In genomic region chr2:103796211-103796860, GRCm38 (mm10) we compare ENCODE assay signal across 7 mouse cellular contexts. TPM values are rescaled to one million over a fixed set of nuclear protein-coding genes. Genes with fewer than 3 reads are reported as not detected.
DNase-seq lines count a peak whose midpoint lies in the region; ATAC-seq lines count a peak whose summit lies in the region.

No protein-coding gene starts in this region.

- peaks cover 14% of the 10 kb centered on the region for H3K4me1 ChIP-seq in limb, embryonic 12.5 days (replicated peaks)
- peaks cover 29% of the 10 kb centered on the region for H3K4me1 ChIP-seq in midbrain, embryonic 12.5 days

- peak overlapping the region; percentile 94 for H3K4me3 ChIP-seq in limb, embryonic 12.5 days (replicated peaks)
- H3K4me3 ChIP-seq in midbrain, embryonic 12.5 days, result peak overlapping the region; percentile 92

- H3K27ac ChIP-seq in limb, embryonic 12.5 days, result peak overlapping the region; percentile 100
- peak overlapping the region; percentile 100 for H3K27ac ChIP-seq in midbrain, embryonic 12.5 days (replicated peaks)

- peak overlapping the region; percentile 64 for H3K4me2 ChIP-seq in limb, embryonic 12.5 days
- peak overlapping the region; percentile 63 for H3K4me2 ChIP-seq in midbrain, embryonic 12.5 days (replicated peaks)

- peaks cover 25% of the 10 kb centered on the region for H3K36me3 ChIP-seq in limb, embryonic 12.5 days
- peaks cover 19% of the 10 kb centered on the region for H3K36me3 ChIP-seq in midbrain, embryonic 12.5 days

- H3K9me3 ChIP-seq in limb, embryonic 12.5 days, result no peaks in the 10 kb centered on the region
- H3K9me3 ChIP-seq in midbrain, embryonic 12.5 days, result no peaks in the 10 kb centered on the region

- DNase-seq in adrenal gland, adult (ENCODE audit: inconsistent age in 2 of 2, low spot score in 1 of 2), result peak; percentile 81 to 92
- peak; percentile 62 for DNase-seq in embryo, embryonic 10.5 days (ENCODE audit: low spot score)
- peak; percentile 32 to 63 for DNase-seq in gastrocnemius, postnatal 4 days (ENCODE audit: low spot score in 2 of 2)
- peak; percentile 57 for DNase-seq in kidney, adult 11 months
- DNase-seq in spleen, adult 12 weeks (ENCODE audit: low spot score), result peak; percentile 68

- H3K9ac ChIP-seq in limb, embryonic 12.5 days (replicated peaks), result peak overlapping the region; percentile 95
- H3K9ac ChIP-seq in midbrain, embryonic 12.5 days (replicated peaks), result peak overlapping the region; percentile 98

- under 1% methylated on average over 42 of the region's 42 CpGs for WGBS in limb, embryonic 12.5 days
- WGBS in midbrain, embryonic 12.5 days, result 0% methylated on average over 42 of the region's 42 CpGs

- no peaks in the 10 kb centered on the region for H3K27me3 ChIP-seq in limb, embryonic 12.5 days
- H3K27me3 ChIP-seq in midbrain, embryonic 12.5 days, result no peaks in the 10 kb centered on the region

- ATAC-seq in limb, embryonic 12.5 days (ENCODE audit: insufficient number of reproducible peaks, insufficient read depth, low FRiP score, low TSS enrichment, low read depth), result 0 out of 2 replicates have a peak, but pooled peaks have one; percentile 9
- peak; percentile 55 for ATAC-seq in midbrain, embryonic 12.5 days (ENCODE audit: low FRiP score, low read depth)

RNA-seq across cellular contexts. Expression of gene Caprin1, which starts 1.1 kb away (rescaled TPM):
- 100 to 1,000 TPM; 248 to 285 TPM for total RNA-seq in gastrocnemius, postnatal 4 days (2021)
- polyA plus RNA-seq in limb, embryonic 12.5 days (2016; fragmentation: Nextera tagmentation; extraction: Ambion mirVana), result 475 and 477 TPM in 2 replicates
- polyA plus RNA-seq in midbrain, embryonic 12.5 days (2016; fragmentation: Nextera tagmentation; extraction: Ambion mirVana), result 559 and 587 TPM in 2 replicates

RNA-seq across cellular contexts. Expression of gene Nat10, which starts 35.3 kb away (rescaled TPM):
- total RNA-seq in gastrocnemius, postnatal 4 days (2021), result 10 to 100 TPM; 22.4 to 23.6 TPM
- 33.0 and 33.7 TPM in 2 replicates for polyA plus RNA-seq in limb, embryonic 12.5 days (2016; fragmentation: Nextera tagmentation; extraction: Ambion mirVana)
- 27.2 and 30.2 TPM in 2 replicates for polyA plus RNA-seq in midbrain, embryonic 12.5 days (2016; fragmentation: Nextera tagmentation; extraction: Ambion mirVana)

Comparison
In these comparisons a context has a peak if more than half of its experiments do, and no peak if none do; other contexts are left out.
1. Peak in every context shown above with its lines: DNase-seq, ATAC-seq, H3K4me3 ChIP-seq and H3K27ac ChIP-seq.